Mouse (Mus musculus) myocyte (in vitro differentiated cells): ENCODE measurements around the gene Slc27a2. TPM values are rescaled to one million over a fixed set of nuclear protein-coding genes. Genes with fewer than 3 reads are reported as not detected.

Experiments used
- H3K27me3 ChIP-seq: one replicate; pipeline ENCODE4 v1.6.1; 2011; ENCODE audit not compliant: control insufficient read depth, insufficient read depth, insufficient read length
- H3K36me3 ChIP-seq: one replicate; pipeline ENCODE4 v1.6.1; 2011; ENCODE audit not compliant: control insufficient read depth, insufficient read depth
- H3K4me2 ChIP-seq: one replicate; pipeline ENCODE4 v1.6.1; 2011; ENCODE audit warnings: low read depth, control low read depth
- H3K4me3 ChIP-seq: one replicate; pipeline ENCODE4 v1.5.1; 2011; ENCODE audit warnings: mild to moderate bottlenecking, control low read depth, moderate library complexity
- H3K79me2 ChIP-seq: one replicate; pipeline ENCODE4 v1.6.1; 2011; ENCODE audit not compliant: control insufficient read depth, insufficient read depth
- H3ac ChIP-seq: one replicate; pipeline ENCODE4 v1.6.1; 2011; ENCODE audit not compliant: control insufficient read depth, insufficient read length
- CEBPB ChIP-seq: IDR thresholded peaks from 2 replicates; pipeline ENCODE4 v1.6.1; 2011; ENCODE audit warnings: mild to moderate bottlenecking, moderate library complexity; ENCODE audit not compliant: poor library complexity, insufficient read depth, severe bottlenecking
- E2F4 ChIP-seq: IDR thresholded peaks from one replicate; pipeline ENCODE4 v1.6.1; 2011; ENCODE audit warnings: mild to moderate bottlenecking, control low read depth, moderate library complexity; ENCODE audit not compliant: insufficient read depth
- MAX ChIP-seq: IDR thresholded peaks from one replicate; pipeline ENCODE4 v1.6.1; 2011; ENCODE audit warnings: low read depth, mild to moderate bottlenecking, control low read depth
- MYOD1 ChIP-seq, 3 experiments: IDR thresholded peaks; one replicate each; pipeline ENCODE4 v1.6.1; 2011; ENCODE audit warnings: control low read depth in 2 of 3, low read depth in 2 of 3, mild to moderate bottlenecking in 2 of 3, moderate library complexity in 1 of 3; ENCODE audit not compliant: insufficient read length in 2 of 3, control insufficient read depth in 1 of 3
- MYOG ChIP-seq, 3 experiments: IDR thresholded peaks; one replicate each; pipeline ENCODE4 v1.6.1; 2011; ENCODE audit warnings: control low read depth in 2 of 3, low read depth in 2 of 3, mild to moderate bottlenecking in 2 of 3; ENCODE audit not compliant: insufficient read length in 2 of 3, control insufficient read depth in 1 of 3, insufficient read depth in 1 of 3
- POLR2A ChIP-seq: IDR thresholded peaks from one replicate; pipeline ENCODE4 v1.6.1; 2011; ENCODE audit warnings: low read depth, mild to moderate bottlenecking, control low read depth, moderate library complexity; ENCODE audit not compliant: insufficient read length
- POLR2AphosphoS2 ChIP-seq: IDR thresholded peaks from one replicate; pipeline ENCODE4 v1.6.1; 2011; ENCODE audit warnings: low read depth, control low read depth; ENCODE audit not compliant: insufficient read length
- REST ChIP-seq: IDR thresholded peaks from one replicate; pipeline ENCODE4 v1.6.1; 2011; ENCODE audit warnings: mild to moderate bottlenecking, control low read depth, moderate library complexity; ENCODE audit not compliant: insufficient read depth, insufficient read length
- SRF ChIP-seq: IDR thresholded peaks from one replicate; pipeline ENCODE4 v1.6.1; 2011; ENCODE audit warnings: low read depth; ENCODE audit not compliant: control insufficient read depth, insufficient read length
- TCF12 ChIP-seq: IDR thresholded peaks from one replicate; pipeline ENCODE4 v1.6.1; 2011; ENCODE audit warnings: mild to moderate bottlenecking, control low read depth; ENCODE audit not compliant: poor library complexity, insufficient read depth, severe bottlenecking
- TCF3 ChIP-seq: IDR thresholded peaks from one replicate; pipeline ENCODE4 v1.6.1; 2011; ENCODE audit warnings: low read depth, control low read depth; ENCODE audit not compliant: insufficient read length
- USF1 ChIP-seq: IDR thresholded peaks from one replicate; pipeline ENCODE4 v1.6.1; 2011; ENCODE audit warnings: low read depth, mild to moderate bottlenecking, control low read depth, moderate library complexity
- polyA plus RNA-seq: library from polyadenylated mRNA; unstranded; fragments of >200 nt; fragmentation: generic; extraction: Trizol; gene quantifications from one replicate; pipeline ENCODE4 v1.2.1, GENCODE M21; 2012; ENCODE audit warnings: missing spikeins

Gene Slc27a2
- polyA plus RNA-seq, 1 experiment: not detected

DNA sequence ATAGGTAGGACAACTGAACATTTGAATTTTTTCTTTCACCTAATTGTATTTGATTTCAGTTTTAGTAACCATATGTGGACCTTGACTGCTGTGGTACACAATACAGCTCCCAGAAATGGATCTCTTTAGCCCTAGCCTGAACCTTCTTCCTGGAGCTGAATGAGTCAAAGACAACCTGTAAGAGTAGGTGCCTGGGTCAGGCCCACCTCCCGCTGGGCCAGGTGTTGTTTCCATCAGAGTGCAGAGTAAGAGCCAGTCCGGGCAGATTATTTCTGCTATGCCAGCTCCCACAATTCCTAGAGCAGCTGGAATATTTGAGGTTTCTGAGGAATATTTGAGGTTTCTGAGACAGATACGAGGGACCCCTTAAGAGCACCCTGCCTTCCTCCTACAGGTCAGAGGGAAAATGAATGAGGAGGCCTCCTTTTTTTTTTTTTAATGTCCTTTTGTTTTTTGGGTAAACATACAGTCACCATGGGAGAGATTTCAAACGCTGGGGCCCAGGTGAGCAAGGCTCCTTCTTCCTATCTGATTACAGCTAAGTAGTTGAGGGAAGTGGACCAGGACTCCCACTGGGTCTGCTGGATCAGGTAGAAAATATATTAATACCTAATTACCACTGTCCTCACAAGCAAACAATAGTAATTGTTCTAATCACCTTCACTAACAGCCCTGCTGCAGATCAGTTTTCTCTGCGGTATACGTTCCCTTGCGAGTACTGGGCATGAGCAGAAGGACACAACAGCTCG, 32.6 kb downstream of the Slc27a2 start:
- no peak overlapping the region for H3ac ChIP-seq
- no peaks in the 10 kb centered on the region for H3K79me2 ChIP-seq
- no peak overlapping the region for H3K4me2 ChIP-seq
- H3K36me3 ChIP-seq: no peaks in the 10 kb centered on the region
- no peaks in the 10 kb centered on the region for H3K27me3 ChIP-seq
- H3K4me3 ChIP-seq: no peak overlapping the region
- no peak for TF ChIP-seq REST
- TF ChIP-seq TCF12: no peak
- no peak for TF ChIP-seq MYOD1 (IDR thresholded peaks at IDR 0.05; ENCODE audit: control insufficient read depth in 1 of 3, insufficient read length in 2 of 3, low read depth in 2 of 3)
- TF ChIP-seq USF1: no peak
- TF ChIP-seq POLR2AphosphoS2: no peak
- TF ChIP-seq E2F4: no peak
- TF ChIP-seq POLR2A: no peak
- TF ChIP-seq CEBPB: no peak
- TF ChIP-seq TCF3: no peak

DNA sequence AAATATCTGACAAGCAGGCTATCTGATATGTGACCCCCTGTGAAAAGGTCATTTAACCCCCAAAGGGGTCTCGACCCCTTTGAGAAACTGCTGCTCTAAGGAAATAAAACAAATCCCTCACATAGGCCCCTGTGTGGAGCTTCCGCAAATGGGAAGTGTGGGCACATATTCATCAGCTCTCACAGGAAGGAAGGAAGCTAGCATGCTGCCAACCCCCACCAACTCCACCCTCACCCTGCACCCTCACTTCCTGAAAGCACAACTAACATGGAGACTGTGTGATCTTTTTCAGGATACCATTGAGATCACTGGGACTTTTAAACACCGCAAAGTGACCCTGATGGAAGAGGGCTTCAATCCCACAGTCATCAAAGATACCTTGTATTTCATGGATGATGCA, 35.3 kb downstream of the Slc27a2 start:
- no peak for TF ChIP-seq MYOG (IDR thresholded peaks at IDR 0.05; ENCODE audit: control insufficient read depth in 1 of 3, insufficient read depth in 1 of 3, insufficient read length in 2 of 3, low read depth in 2 of 3)
- TF ChIP-seq SRF: no peak
- no peak for TF ChIP-seq USF1
- no peak for TF ChIP-seq CEBPB
- TF ChIP-seq MYOD1 (IDR thresholded peaks at IDR 0.05; ENCODE audit: control insufficient read depth in 1 of 3, insufficient read length in 2 of 3, low read depth in 2 of 3): no peak
- no peak for TF ChIP-seq TCF12
- no peak for TF ChIP-seq TCF3
- TF ChIP-seq POLR2A: no peak
- no peak for TF ChIP-seq E2F4
- TF ChIP-seq REST: no peak
- TF ChIP-seq POLR2AphosphoS2: no peak
- no peak for TF ChIP-seq MAX
- H3K36me3 ChIP-seq: no peaks in the 10 kb centered on the region
- H3ac ChIP-seq: no peak overlapping the region
- H3K4me3 ChIP-seq: no peak overlapping the region
- no peaks in the 10 kb centered on the region for H3K27me3 ChIP-seq
- no peaks in the 10 kb centered on the region for H3K79me2 ChIP-seq
- H3K4me2 ChIP-seq: no peak overlapping the region

DNA sequence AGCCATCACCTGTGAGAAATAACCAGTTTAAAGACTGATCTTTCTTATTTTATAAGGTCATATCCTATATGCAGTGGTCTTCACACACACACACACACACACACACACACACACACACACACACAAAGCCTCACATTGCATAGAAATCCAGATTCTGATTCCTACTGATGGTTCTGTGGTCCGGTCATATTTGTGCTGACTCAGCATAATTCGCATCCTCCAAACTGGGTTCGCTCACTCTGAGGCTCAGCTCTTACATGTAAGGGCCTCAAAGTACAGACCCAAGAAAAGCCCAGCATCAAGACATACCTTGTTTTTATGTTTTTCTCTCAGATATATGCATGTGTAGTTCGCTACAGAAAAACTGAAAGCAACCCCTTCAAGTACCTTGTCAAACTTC, 39.1 kb downstream of the Slc27a2 start:
- H3ac ChIP-seq: no peak overlapping the region
- H3K79me2 ChIP-seq: no peaks in the 10 kb centered on the region
- TF ChIP-seq SRF (no peak), POLR2AphosphoS2 (no peak), E2F4 (no peak), CEBPB (no peak), MYOD1 (IDR thresholded peaks at IDR 0.05; ENCODE audit: control insufficient read depth in 1 of 3, insufficient read length in 2 of 3, low read depth in 2 of 3) (no peak), TCF12 (no peak), REST (no peak), TCF3 (no peak), MYOG (IDR thresholded peaks at IDR 0.05; ENCODE audit: control insufficient read depth in 1 of 3, insufficient read depth in 1 of 3, insufficient read length in 2 of 3, low read depth in 2 of 3) (no peak), POLR2A (no peak), MAX (no peak), USF1 (no peak)
- H3K27me3 ChIP-seq: no peaks in the 10 kb centered on the region
- no peak overlapping the region for H3K4me2 ChIP-seq
- no peak overlapping the region for H3K4me3 ChIP-seq
- H3K36me3 ChIP-seq: no peaks in the 10 kb centered on the region

DNA sequence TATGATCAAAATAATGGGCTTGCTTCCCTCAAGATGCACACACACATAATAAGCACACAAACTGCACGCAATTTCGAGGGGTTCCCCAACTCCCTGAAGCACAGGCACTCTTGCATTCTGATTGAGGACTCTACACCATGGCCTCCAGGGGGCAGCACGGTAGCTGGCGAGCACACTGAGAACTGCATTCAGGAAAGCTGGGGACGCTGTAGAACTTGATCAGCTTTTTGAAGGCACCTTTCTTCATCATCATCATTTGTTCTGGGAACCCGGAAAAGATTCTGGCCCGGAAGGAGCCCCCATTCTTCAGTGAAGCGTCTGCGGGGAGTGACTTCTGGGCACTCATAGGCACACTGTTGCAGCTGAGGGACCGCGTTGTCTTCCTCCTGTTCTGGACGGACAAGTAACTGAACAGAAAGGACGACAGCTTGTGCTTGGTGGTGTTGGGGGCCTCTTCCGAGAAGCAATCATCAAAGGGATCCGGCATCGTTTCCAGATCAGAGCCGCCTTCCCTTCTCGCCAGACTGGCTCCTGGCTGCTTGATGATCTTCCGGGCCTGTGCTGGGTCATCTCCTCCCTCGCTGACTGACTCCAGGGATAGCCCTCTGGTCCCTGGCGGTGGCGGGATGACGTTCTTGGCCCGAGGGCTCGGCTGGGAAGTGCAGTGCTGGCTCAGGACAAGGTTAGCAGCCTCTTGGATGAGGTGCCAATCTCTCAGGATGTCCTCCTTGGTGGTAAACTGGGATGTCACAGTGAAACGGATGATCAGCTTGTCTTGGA, 41.8 kb downstream of the Slc27a2 start:
- H3K4me3 ChIP-seq: no peak overlapping the region
- H3K4me2 ChIP-seq: no peak overlapping the region
- H3K36me3 ChIP-seq: no peaks in the 10 kb centered on the region
- H3K79me2 ChIP-seq: no peaks in the 10 kb centered on the region
- no peak overlapping the region for H3ac ChIP-seq
- H3K27me3 ChIP-seq: no peaks in the 10 kb centered on the region
- TF ChIP-seq SRF: no peak
- TF ChIP-seq MYOG (IDR thresholded peaks at IDR 0.05; ENCODE audit: control insufficient read depth in 1 of 3, insufficient read depth in 1 of 3, insufficient read length in 2 of 3, low read depth in 2 of 3): no peak
- no peak for TF ChIP-seq TCF12
- no peak for TF ChIP-seq REST
- TF ChIP-seq MAX: no peak
- TF ChIP-seq POLR2A: no peak
- no peak for TF ChIP-seq CEBPB
- TF ChIP-seq POLR2AphosphoS2: no peak
- TF ChIP-seq MYOD1 (IDR thresholded peaks at IDR 0.05; ENCODE audit: control insufficient read depth in 1 of 3, insufficient read length in 2 of 3, low read depth in 2 of 3): no peak
- TF ChIP-seq TCF3: no peak
- no peak for TF ChIP-seq E2F4
- TF ChIP-seq USF1: no peak
